Mouse (Mus musculus) spleen, adult 2 months (tissue): ENCODE results near the gene Anapc2. TPM values are rescaled to one million over a fixed set of nuclear protein-coding genes. Genes with fewer than 3 reads are reported as not detected.
A peak's percentile ranks its signal among the peaks of the same experiment; 100 is the strongest.
"Not testable (repeated sequence)": the region's sequence is repeated elsewhere in the genome, so short reads cannot be mapped to it uniquely, and the experiment has no call there.

Experiments
- DNase-seq, 2 experiments: peaks; one replicate each; pipeline versions ENCODE4 v3.0.0 to v3.0.0-alpha.2; 2012 to 2021; ENCODE audit warnings: low spot score in 2 of 2, low read depth in 1 of 2
- H3K27ac ChIP-seq: fragments of 200-500 bp; 2 replicates; pipeline ENCODE4 v1.5.1; 2012; ENCODE audit warnings: low read length, inconsistent platforms; ENCODE audit not compliant: insufficient read depth
- H3K27me3 ChIP-seq: fragments of 200-500 bp; 2 replicates; pipeline ENCODE4 v1.6.1; 2012; ENCODE audit warnings: mild to moderate bottlenecking, moderate library complexity, low read length, inconsistent platforms; ENCODE audit not compliant: control insufficient read depth, insufficient read depth
- H3K36me3 ChIP-seq: fragments of 200-500 bp; 2 replicates; pipeline ENCODE4 v1.6.1; 2012; ENCODE audit warnings: mild to moderate bottlenecking, low read length, inconsistent platforms; ENCODE audit not compliant: control insufficient read depth, insufficient read depth
- H3K4me1 ChIP-seq: fragments of 200-500 bp; 2 replicates; pipeline ENCODE4 v1.6.1; 2011; ENCODE audit warnings: inconsistent platforms; ENCODE audit not compliant: control insufficient read depth, insufficient read depth, insufficient read length
- H3K4me3 ChIP-seq: fragments of 200-500 bp; 2 replicates; pipeline ENCODE4 v1.5.1; 2011; ENCODE audit warnings: mild to moderate bottlenecking, inconsistent platforms; ENCODE audit not compliant: insufficient read depth, insufficient read length; ENCODE audit errors: extremely low read depth
- CTCF ChIP-seq: fragments of 200-500 bp; IDR thresholded peaks from 2 replicates; pipeline ENCODE4 v1.5.1; 2011; ENCODE audit warnings: mild to moderate bottlenecking, inconsistent platforms; ENCODE audit not compliant: insufficient read depth, insufficient read length, insufficient replicate concordance; ENCODE audit errors: extremely low read depth
- POLR2A ChIP-seq: fragments of 200-500 bp; IDR thresholded peaks from 2 replicates; pipeline ENCODE4 v1.6.1; 2011; ENCODE audit warnings: low read depth, low read length, inconsistent platforms
- WGBS: fragments of 180-500 bp; shearing (Covaris S2); methylation state at CpG from one replicate; pipeline ENCODE4 v1.1.7; 2018; 5-methylcytosine and 5-hydroxymethylcytosine counted together
- polyA plus RNA-seq: library from polyadenylated mRNA; depleted of rRNA; stranded (reverse); fragments of >200 nt; gene quantifications from 2 replicates; pipeline ENCODE4 v1.2.3, GENCODE M21; 2012

The Anapc2 gene
- polyA plus RNA-seq, 1 experiment, result 55.7 TPM

- DNase-seq, result peak in 1 of 2 experiments; percentile 31
Measured at GRCm38 (mm10) chr2:25252331-25252730, 19.9 kb upstream of the Anapc2 start.

GRCm38 (mm10) chr2:25255284-25255779 is 16.9 kb upstream of the Anapc2 start, which contains the start of gene Tmem203:
Tmem203 (plus strand) TSS chr2:25255439.
- H3K27ac ChIP-seq, result peak within 1 kb of the TSS; percentile 86
- DNase-seq, result peak; percentile 82 to 84
- H3K4me3 ChIP-seq, result peak within 1 kb of the TSS; percentile 98
- no peaks in the 10 kb centered on the region for H3K27me3 ChIP-seq
- WGBS, result 1% methylated on average over 39 of the region's 39 CpGs
- TF ChIP-seq POLR2A, result peak; percentile 40; the same call in 1 of the 2 replicates
- TF ChIP-seq CTCF, result no peak
- peaks cover 8% of the 10 kb centered on the region for H3K36me3 ChIP-seq
- H3K4me1 ChIP-seq, result peaks cover 9% of the 10 kb centered on the region

More at GRCm38 (mm10) chr2:25252331-25252730, 19.9 kb upstream of the Anapc2 start:
- peaks cover 29% of the 10 kb centered on the region for H3K36me3 ChIP-seq
- TF ChIP-seq CTCF (peak; percentile 8; the same call in 1 of the 2 replicates), POLR2A (no peak)
- WGBS, result 92% methylated on average over 1 of the region's 1 CpGs
- no peak overlapping the region for H3K27ac ChIP-seq
- H3K4me1 ChIP-seq, result peaks cover 9% of the 10 kb centered on the region
- H3K4me3 ChIP-seq, result no peak overlapping the region
- no peaks in the 10 kb centered on the region for H3K27me3 ChIP-seq

- not testable (repeated sequence) for H3K4me1 ChIP-seq, H3K36me3 ChIP-seq
- peak; percentile 55 to 67 for DNase-seq
Measured at GRCm38 (mm10) chr2:25256443-25257109, 15.7 kb upstream of the Anapc2 start.

GRCm38 (mm10) chr2:25257250-25257649 is 15.0 kb upstream of the Anapc2 start:
- not testable (repeated sequence) for H3K4me3 ChIP-seq, H3K27ac ChIP-seq, H3K27me3 ChIP-seq, DNase-seq, H3K4me1 ChIP-seq, H3K36me3 ChIP-seq
- 82% methylated on average over 5 of the region's 5 CpGs for WGBS

More at GRCm38 (mm10) chr2:25256443-25257109, 15.7 kb upstream of the Anapc2 start:
- not testable (repeated sequence) for H3K27me3 ChIP-seq, H3K27ac ChIP-seq
- TF ChIP-seq CTCF, result peak; percentile 2; the same call in 1 of the 2 replicates
- 0 out of 2 replicates have a peak overlapping the region, but pooled peaks have one; percentile 98 for H3K4me3 ChIP-seq
- WGBS, result 27% methylated on average over 12 of the region's 12 CpGs

GRCm38 (mm10) chr2:25258887-25259286 is 13.4 kb upstream of the Anapc2 start:
- 82% methylated on average over 2 of the region's 2 CpGs for WGBS
- no peak for DNase-seq
- Histone ChIP-seq H3K27me3 (no peaks in the 10 kb centered on the region), H3K4me1 (peaks cover 18% of the 10 kb centered on the region), H3K4me3 (no peak overlapping the region), H3K36me3 (no peaks in the 10 kb centered on the region), H3K27ac (no peak overlapping the region)
- TF ChIP-seq POLR2A (no peak), CTCF (peak; percentile 22; the same call in 1 of the 2 replicates)

GRCm38 (mm10) chr2:25261870-25262269 is 10.4 kb upstream of the Anapc2 start:
- no peak for DNase-seq
- no peaks in the 10 kb centered on the region for H3K36me3 ChIP-seq
- H3K27ac ChIP-seq, result 0 out of 2 replicates have a peak overlapping the region, but pooled peaks have one; percentile 12
- WGBS, result 54% methylated on average over 12 of the region's 12 CpGs
- TF ChIP-seq CTCF (no peak), POLR2A (no peak)
- H3K27me3 ChIP-seq, result no peaks in the 10 kb centered on the region
- H3K4me1 ChIP-seq, result peaks cover 20% of the 10 kb centered on the region
- H3K4me3 ChIP-seq, result peak overlapping the region; percentile 39

GRCm38 (mm10) chr2:25262291-25262767 is 9.9 kb upstream of the Anapc2 start, which contains the start of gene Tprn:
Tprn (plus strand) TSS chr2:25262618.
- under 1% methylated on average over 39 of the region's 39 CpGs for WGBS
- Histone ChIP-seq H3K27me3 (no peaks in the 10 kb centered on the region), H3K4me1 (peaks cover 20% of the 10 kb centered on the region), H3K4me3 (peak within 1 kb of the TSS; percentile 71), H3K36me3 (no peaks in the 10 kb centered on the region), H3K27ac (peak within 1 kb of the TSS; percentile 65)
- TF ChIP-seq CTCF (no peak), POLR2A (peak; percentile 45; the same call in 1 of the 2 replicates)
- peak; percentile 94 to 97 for DNase-seq
